In the genomic region with DNA sequence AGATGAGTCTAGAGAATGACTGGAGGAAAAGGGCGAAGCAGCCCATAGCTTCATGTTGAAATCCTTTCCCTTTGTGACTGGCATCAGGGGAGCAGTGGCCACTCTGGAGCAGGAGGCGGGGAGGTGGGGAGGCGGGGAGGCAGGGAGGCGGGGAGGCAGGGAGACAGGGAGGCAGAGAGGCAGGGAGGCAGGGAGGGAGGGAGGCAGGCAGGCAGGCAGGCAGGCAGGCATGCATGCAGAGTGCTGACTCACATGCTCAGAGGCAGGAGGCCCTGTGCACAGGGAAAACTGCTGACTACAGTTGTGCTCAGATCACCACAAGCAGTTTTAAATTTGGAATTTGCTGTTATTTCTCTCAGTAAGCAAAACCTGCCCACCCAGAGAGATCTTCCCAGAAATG, we compare ENCODE assay signal across 10 mouse cellular contexts. TPM values are rescaled to one million over a fixed set of nuclear protein-coding genes. Genes with fewer than 3 reads are reported as not detected.
DNase-seq lines count a peak whose midpoint lies in the region; ATAC-seq lines count a peak whose summit lies in the region.
"Had no signal": no experiment of that assay in that cellular context is flagged by ENCODE, and none has a peak within 500 bp of the region (broad histone marks: within the 10 kb centered on the region; RNA-seq: fewer than 3 reads in every experiment).

No protein-coding gene starts in this region.

- no peaks in the 10 kb centered on the region for H3K36me3 ChIP-seq in embryonic facial prominence, embryonic 14.5 days (ENCODE audit: control insufficient read depth, insufficient read depth, low read length)
- H3K36me3 ChIP-seq: embryonic facial prominence, embryonic 15.5 days had no signal

- ATAC-seq in embryonic facial prominence, embryonic 14.5 days (ENCODE audit: low read depth), result no peak

- peak; percentile 40 for DNase-seq in adrenal gland, postnatal 14 days
- no peak for DNase-seq in adrenal gland, postnatal 4 days (ENCODE audit: low spot score in 2 of 2)
- DNase-seq in 416B (ENCODE audit: low read depth), result peak; percentile 68
- DNase-seq in embryonic facial prominence, embryonic 14.5 days (ENCODE audit: low spot score), result peak; percentile 61
- DNase-seq in kidney, postnatal 4 days, result peak; percentile 54 to 74
- no peak for DNase-seq in thymus, adult 18-20 months
- no peak for DNase-seq in cerebellum, postnatal 10 days
- DNase-seq in layer of hippocampus, postnatal 25 days (ENCODE audit: extremely low spot score in 1 of 2, low spot score in 1 of 2), result no peak

- no peaks in the 10 kb centered on the region for H3K9me3 ChIP-seq in embryonic facial prominence, embryonic 14.5 days (ENCODE audit: control insufficient read depth, low read length)
- H3K9me3 ChIP-seq: embryonic facial prominence, embryonic 15.5 days had no signal

- no peaks in the 10 kb centered on the region for H3K27me3 ChIP-seq in embryonic facial prominence, embryonic 14.5 days (replicated peaks; ENCODE audit: control insufficient read depth, insufficient read depth, low read length)
- H3K27me3 ChIP-seq: embryonic facial prominence, embryonic 15.5 days had no signal

- no peak overlapping the region for H3K4me3 ChIP-seq in embryonic facial prominence, embryonic 14.5 days (ENCODE audit: low read depth, low read length)
- H3K4me3 ChIP-seq: embryonic facial prominence, embryonic 15.5 days; left cerebral cortex, adult 2 months had no signal

- 54% methylated on average over 4 of the region's 4 CpGs for WGBS in embryonic facial prominence, embryonic 14.5 days

- no peak overlapping the region for H3K27ac ChIP-seq in embryonic facial prominence, embryonic 14.5 days (replicated peaks; ENCODE audit: low read depth, low read length)
- H3K27ac ChIP-seq: embryonic facial prominence, embryonic 15.5 days; left cerebral cortex, adult 2 months had no signal

- no peak overlapping the region for H3K4me2 ChIP-seq in embryonic facial prominence, embryonic 14.5 days (ENCODE audit: low read depth, low read length)
- H3K4me2 ChIP-seq: embryonic facial prominence, embryonic 15.5 days had no signal

- no peaks in the 10 kb centered on the region for H3K4me1 ChIP-seq in embryonic facial prominence, embryonic 14.5 days (ENCODE audit: control insufficient read depth, insufficient read depth, low read length)
- H3K4me1 ChIP-seq: embryonic facial prominence, embryonic 15.5 days had no signal

- H3K9ac ChIP-seq in embryonic facial prominence, embryonic 14.5 days (ENCODE audit: low read depth, low read length), result no peak overlapping the region
- H3K9ac ChIP-seq: embryonic facial prominence, embryonic 15.5 days had no signal

RNA-seq across cellular contexts. Expression of a gene that starts 6.1 kb away (rescaled TPM):
- 2.6 and 2.7 TPM in 2 replicates for total RNA-seq in adrenal gland, postnatal 14 days (2021)
- total RNA-seq in adrenal gland, postnatal 4 days (2021), result 10 to 100 TPM; 13.4 to 14.7 TPM
- 77.2 and 92.4 TPM in 2 replicates for polyA plus RNA-seq in embryonic facial prominence, embryonic 14.5 days (2014; fragmentation: Nextera tagmentation; extraction: Ambion mirVana)
- total RNA-seq in layer of hippocampus, postnatal 25 days (2021), result 1 to 10 TPM; 4.1 TPM

RNA-seq across cellular contexts. Expression of a gene that starts 11.3 kb away (rescaled TPM):
- 34.2 and 42.3 TPM in 2 replicates for total RNA-seq in adrenal gland, postnatal 14 days (2021)
- total RNA-seq in adrenal gland, postnatal 4 days (2021), result 10 to 100 TPM; 22.7 to 33.3 TPM
- 15.7 and 18.5 TPM in 2 replicates for polyA plus RNA-seq in embryonic facial prominence, embryonic 14.5 days (2014; fragmentation: Nextera tagmentation; extraction: Ambion mirVana)
- 10 to 100 TPM; 27.2 to 28.2 TPM for total RNA-seq in layer of hippocampus, postnatal 25 days (2021)

RNA-seq across cellular contexts. Expression of a gene that starts 11.6 kb away (rescaled TPM):
- total RNA-seq in adrenal gland, postnatal 14 days (2021), result 5.0 and 5.8 TPM in 2 replicates
- 10 to 100 TPM in 1 of 2 experiments, 1 to 10 TPM in 1; 7.4 to 12.2 TPM for total RNA-seq in adrenal gland, postnatal 4 days (2021)
- 2.1 and 3.0 TPM in 2 replicates for polyA plus RNA-seq in embryonic facial prominence, embryonic 14.5 days (2014; fragmentation: Nextera tagmentation; extraction: Ambion mirVana)
- 10 to 100 TPM; 11.4 to 13.1 TPM for total RNA-seq in layer of hippocampus, postnatal 25 days (2021)

RNA-seq across cellular contexts. Expression of a gene that starts 21.8 kb away (rescaled TPM):
- 77.5 and 87.3 TPM in 2 replicates for total RNA-seq in adrenal gland, postnatal 14 days (2021)
- 10 to 100 TPM; 78.4 to 91.8 TPM for total RNA-seq in adrenal gland, postnatal 4 days (2021)
- 177 and 183 TPM in 2 replicates for polyA plus RNA-seq in embryonic facial prominence, embryonic 14.5 days (2014; fragmentation: Nextera tagmentation; extraction: Ambion mirVana)
- 10 to 100 TPM; 63.4 to 68.9 TPM for total RNA-seq in layer of hippocampus, postnatal 25 days (2021)

RNA-seq across cellular contexts. Expression of a gene that starts 32.1 kb away (rescaled TPM):
- 18.6 and 19.0 TPM in 2 replicates for total RNA-seq in adrenal gland, postnatal 14 days (2021)
- 10 to 100 TPM; 17.8 to 28.5 TPM for total RNA-seq in adrenal gland, postnatal 4 days (2021)
- 15.8 and 17.7 TPM in 2 replicates for polyA plus RNA-seq in embryonic facial prominence, embryonic 14.5 days (2014; fragmentation: Nextera tagmentation; extraction: Ambion mirVana)
- total RNA-seq in layer of hippocampus, postnatal 25 days (2021), result 100 to 1,000 TPM in 1 of 2 experiments, 10 to 100 TPM in 1; 97.3 to 104 TPM

Comparison
In these comparisons a context has a peak if more than half of its experiments do, and no peak if none do; other contexts are left out.
1. DNase-seq: peak in adrenal gland, postnatal 14 days (single experiment), 416B (single experiment), embryonic facial prominence, embryonic 14.5 days (single experiment) and kidney, postnatal 4 days (2 of 2); none in adrenal gland, postnatal 4 days (0 of 2), thymus, adult 18-20 months (0 of 2), cerebellum, postnatal 10 days (0 of 2) and layer of hippocampus, postnatal 25 days (0 of 2).